8 mouse cellular contexts compared by ENCODE assay signal in the genomic region with DNA sequence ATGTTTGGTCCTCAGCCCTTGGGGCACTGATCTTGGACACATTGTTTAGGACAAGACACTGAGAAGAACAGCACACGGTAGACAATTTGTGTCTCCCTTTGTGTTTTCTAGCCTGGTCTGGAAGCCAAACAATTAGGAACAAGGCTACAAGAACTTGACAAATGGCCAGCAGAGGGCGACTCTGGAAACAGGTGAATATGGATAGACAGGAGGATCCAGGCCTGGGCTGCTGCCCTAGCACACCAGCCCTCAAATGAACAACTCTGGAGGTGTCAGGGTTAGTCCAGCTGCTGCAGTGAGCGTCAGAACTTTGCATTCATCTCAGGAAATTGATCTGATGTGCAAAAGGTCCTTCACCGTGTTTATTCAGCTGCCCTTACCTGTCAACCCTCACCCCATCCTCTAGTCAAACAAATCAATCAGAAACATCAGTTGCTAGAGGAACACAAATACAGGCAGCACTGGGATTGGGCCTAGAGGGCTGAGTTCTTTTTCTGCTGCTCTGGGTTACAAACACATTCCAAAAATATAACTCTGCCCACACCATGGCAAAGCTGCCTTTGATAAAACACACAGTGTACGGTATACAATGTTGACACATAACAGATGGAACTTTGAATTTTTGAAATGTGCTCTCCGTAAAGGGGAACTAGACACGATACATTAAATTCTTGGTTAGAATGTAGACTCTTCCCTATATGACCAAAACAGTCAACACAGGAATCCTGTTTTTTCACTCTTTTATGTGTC.
DNase-seq lines count a peak whose midpoint lies in the region; TF ChIP-seq lines count a peak whose summit lies in the region.

No protein-coding gene starts in this region.

- TF ChIP-seq POLR2A in cortical plate, adult 2 months (IDR thresholded peaks at IDR 0.05; ENCODE audit: extremely low read depth, insufficient read depth, low read length): no peak

- intact Hi-C loops in left cerebral cortex, postnatal 14 days (cut with DNase I): no loop called here

- H3K27ac ChIP-seq in cortical plate, adult 2 months (ENCODE audit: insufficient read depth, low read length): no peak overlapping the region

- no peak overlapping the region for H3K4me3 ChIP-seq in cortical plate, adult 2 months (ENCODE audit: insufficient read depth, low read length)

- DNase-seq in gastrocnemius, adult 18-20 months (ENCODE audit: low spot score): peak; percentile 3
- no peak for DNase-seq in gastrocnemius, adult 8-10 months (ENCODE audit: low spot score in 2 of 2)
- peak; percentile 18 for DNase-seq in right cerebral cortex, adult 18-20 months
- no peak for DNase-seq in right cerebral cortex, postnatal 25 days
- DNase-seq in left cerebral cortex, postnatal 14 days (ENCODE audit: low spot score in 2 of 2): peak; percentile 36 to 48
- DNase-seq in right cerebral cortex, postnatal 14 days: peak; percentile 32
- no peak for DNase-seq in c-Kit-positive CD71-positive TER-119-positive erythroid progenitor cells, embryonic 14.5 days (ENCODE audit: low spot score)

- H3K4me1 ChIP-seq in cortical plate, adult 2 months (ENCODE audit: control insufficient read depth, insufficient read depth, low read length): peaks cover 8% of the 10 kb centered on the region

- peak; percentile 20; the same call in 1 of the 2 replicates for TF ChIP-seq CTCF in cortical plate, adult 2 months (IDR thresholded peaks at IDR 0.05; ENCODE audit: extremely low read depth, insufficient read depth, low read length)

Comparison
In these comparisons a context has a peak if more than half of its experiments do, and no peak if none do; other contexts are left out.
1. DNase-seq: peak in gastrocnemius, adult 18-20 months (single experiment), right cerebral cortex, adult 18-20 months (single experiment), left cerebral cortex, postnatal 14 days (2 of 2) and right cerebral cortex, postnatal 14 days (single experiment); none in gastrocnemius, adult 8-10 months (0 of 2), right cerebral cortex, postnatal 25 days (single experiment) and c-Kit-positive CD71-positive TER-119-positive erythroid progenitor cells, embryonic 14.5 days (single experiment).